8 mouse cellular contexts compared by ENCODE assay signal in the genomic region with DNA sequence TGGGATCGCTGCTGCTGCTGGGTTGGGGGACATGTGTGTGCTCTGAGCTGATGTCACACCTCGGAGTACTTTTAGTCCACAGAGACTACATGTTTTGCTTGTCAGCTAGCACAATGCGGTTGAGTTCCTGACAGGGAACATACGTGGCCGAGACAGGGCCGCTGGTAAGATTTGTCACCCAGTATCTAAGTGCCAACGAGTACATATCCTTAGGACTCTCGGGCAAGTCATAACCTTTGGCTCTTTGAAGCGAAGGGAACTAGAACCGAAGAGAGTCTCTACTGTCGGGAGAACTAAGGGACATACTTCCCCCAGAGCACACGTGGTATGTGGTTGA. TPM values are rescaled to one million over a fixed set of nuclear protein-coding genes. Genes with fewer than 3 reads are reported as not detected.
DNase-seq lines count a peak whose midpoint lies in the region; ATAC-seq and TF ChIP-seq lines count a peak whose summit lies in the region.

No protein-coding gene starts in this region.

- 6% methylated on average over 12 of the region's 12 CpGs for WGBS in hindbrain, embryonic 13.5 days

- peak overlapping the region; percentile 96 for H3K4me3 ChIP-seq in testis, adult 2 months (ENCODE audit: control insufficient read depth, low read depth, low read length)
- peak overlapping the region; percentile 94 for H3K4me3 ChIP-seq in hindbrain, embryonic 13.5 days

- no peaks in the 10 kb centered on the region; the same call in 1 of the 2 replicates for H3K36me3 ChIP-seq in testis, adult 2 months (ENCODE audit: control insufficient read depth, insufficient read depth, low read length)
- peaks cover 23% of the 10 kb centered on the region for H3K36me3 ChIP-seq in hindbrain, embryonic 13.5 days

- H3K27ac ChIP-seq in testis, adult 2 months (ENCODE audit: control insufficient read depth, insufficient read depth, low read depth, low read length): peak overlapping the region; percentile 89
- peak overlapping the region; percentile 94 for H3K27ac ChIP-seq in hindbrain, embryonic 13.5 days

- H3K4me2 ChIP-seq in hindbrain, embryonic 13.5 days: peak overlapping the region; percentile 80

- no peaks in the 10 kb centered on the region for H3K9me3 ChIP-seq in hindbrain, embryonic 13.5 days

- TF ChIP-seq CTCF in testis, adult 2 months (IDR thresholded peaks at IDR 0.05; ENCODE audit: control insufficient read depth, insufficient read depth, insufficient replicate concordance, low read depth, low read length): no peak

- no peak for DNase-seq in testis, postnatal 10 days (ENCODE audit: low spot score)
- peak; percentile 33 for DNase-seq in c-Kit-positive CD71-negative TER-119-negative erythroid progenitor cells, embryonic 14.5 days (ENCODE audit: low read depth)
- no peak for DNase-seq in layer of hippocampus, adult 11-12 months (ENCODE audit: low spot score)
- DNase-seq in thymus, postnatal 36 days: no peak
- DNase-seq in ovary, postnatal 36 days (ENCODE audit: low spot score): no peak

- no peak; the same call in 1 of the 2 replicates for ATAC-seq in hindbrain, embryonic 13.5 days (ENCODE audit: low FRiP score)
- ATAC-seq in megakaryocyte-erythroid progenitor cell, adult 5-6 weeks (replicated peaks; ENCODE audit: low FRiP score, low TSS enrichment, poor library complexity, severe bottlenecking): peak; percentile 38

- no peak for TF ChIP-seq POLR2A in testis, adult 2 months (IDR thresholded peaks at IDR 0.05; ENCODE audit: control insufficient read depth, low read depth, low read length)

- H3K9ac ChIP-seq in hindbrain, embryonic 13.5 days: peak overlapping the region; percentile 97

- peaks cover 3% of the 10 kb centered on the region for H3K4me1 ChIP-seq in testis, adult 2 months (ENCODE audit: control insufficient read depth, insufficient read depth, low read length)
- H3K4me1 ChIP-seq in hindbrain, embryonic 13.5 days (replicated peaks): peaks cover 27% of the 10 kb centered on the region

- no peaks in the 10 kb centered on the region for H3K27me3 ChIP-seq in testis, adult 2 months (ENCODE audit: control insufficient read depth, insufficient read depth, low read length)
- H3K27me3 ChIP-seq in hindbrain, embryonic 13.5 days: no peaks in the 10 kb centered on the region

RNA-seq across cellular contexts. Expression of gene Scyl3, which starts 1.5 kb away (rescaled TPM):
- polyA plus RNA-seq in testis, adult 2 months (2012; rRNA removed): 9.0 TPM in 2 replicates
- polyA plus RNA-seq in hindbrain, embryonic 13.5 days (2015; fragmentation: Nextera tagmentation; extraction: Ambion mirVana): 16.5 and 18.5 TPM in 2 replicates
- total RNA-seq in megakaryocyte-erythroid progenitor cell, adult 5-6 weeks (2014; fragmentation: Nextera tagmentation): 43.0 and 44.3 TPM in 2 replicates
- total RNA-seq in megakaryocyte-erythroid progenitor cell, adult 5-6 weeks (2017): 15.6 and 21.0 TPM in 2 replicates
